Mouse (Mus musculus): Measurements from ENCODE around the gene Gbgt1. TPM values are rescaled to one million over a fixed set of nuclear protein-coding genes. Genes with fewer than 3 reads are reported as not detected.
A peak's percentile ranks its signal among the peaks of the same experiment; 100 is the strongest.

The Gbgt1 gene
- polyA plus RNA-seq (2014; fragmentation: Nextera tagmentation; extraction: Ambion mirVana): 0.10 and 0.25 TPM in 2 replicates

DNA sequence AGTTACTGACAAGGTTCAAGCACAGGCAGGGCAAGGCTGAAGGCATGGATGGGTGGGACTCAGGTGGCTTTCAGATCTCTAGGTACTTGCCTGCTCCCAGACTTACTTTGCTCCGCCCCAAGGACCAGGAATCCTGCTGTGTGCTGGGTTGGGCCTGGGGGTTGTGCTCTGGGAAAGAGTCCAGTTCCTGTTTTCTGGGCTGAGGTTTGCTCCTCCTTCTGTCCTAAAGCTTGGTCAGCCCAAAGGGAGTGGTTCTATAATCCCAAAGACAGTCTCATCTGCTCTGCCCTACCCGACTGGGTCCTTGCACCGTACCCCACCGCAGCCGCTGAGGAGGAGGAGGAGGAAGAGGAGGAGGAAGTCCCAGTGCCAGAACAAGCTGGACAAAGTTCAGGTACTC is at the start of gene Gbgt1:
TSS of gene Gbgt1 (plus strand) at position 221 of the 400 bp plus-strand sequence.
- Histone ChIP-seq H3K4me2 (no peak within 1 kb of the TSS), H3K4me1 (ENCODE audit: control insufficient read depth, insufficient read depth, low read length) (no peaks in the 10 kb centered on the region), H3K27ac (ENCODE audit: low read depth, low read length) (no peak within 1 kb of the TSS), H3K9me3 (ENCODE audit: control insufficient read depth, low read length) (no peaks in the 10 kb centered on the region), H3K9ac (ENCODE audit: low read length) (no peak within 1 kb of the TSS), H3K27me3 (ENCODE audit: control insufficient read depth, insufficient read depth, low read length) (no peaks in the 10 kb centered on the region), H3K36me3 (ENCODE audit: control insufficient read depth, insufficient read depth, low read length) (no peaks in the 10 kb centered on the region), H3K4me3 (ENCODE audit: low read depth, low read length) (no peak within 1 kb of the TSS)
- DNase-seq (ENCODE audit: low spot score, missing footprints) (no peak), ATAC-seq (ENCODE audit: low FRiP score) (no peak)
- 83% methylated on average over 5 of the region's 5 CpGs for WGBS

DNA sequence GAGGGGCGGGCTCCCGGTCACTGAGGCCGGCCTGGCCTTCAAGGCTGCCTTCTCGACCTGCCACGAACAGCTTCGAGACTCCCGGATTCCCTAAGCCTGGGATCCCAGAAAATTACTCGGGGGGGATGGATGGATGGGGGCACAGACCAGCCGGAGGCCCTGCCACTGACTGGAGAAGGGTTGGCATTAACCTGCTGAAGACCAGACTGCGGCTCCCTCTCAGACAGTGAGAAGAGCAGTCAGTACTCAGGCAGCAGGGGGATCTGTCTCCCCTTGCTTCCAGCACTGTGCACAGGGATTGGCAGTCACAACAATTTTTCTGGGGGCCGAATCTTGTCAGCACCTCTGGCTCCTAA is 49.4 kb upstream of the Gbgt1 start:
- no peak overlapping the region for H3K27ac ChIP-seq (ENCODE audit: low read depth, low read length)
- ATAC-seq (ENCODE audit: low FRiP score): peak; percentile 36; the same call in 1 of the 2 replicates
- WGBS: 11% methylated on average over 11 of the region's 11 CpGs

DNA sequence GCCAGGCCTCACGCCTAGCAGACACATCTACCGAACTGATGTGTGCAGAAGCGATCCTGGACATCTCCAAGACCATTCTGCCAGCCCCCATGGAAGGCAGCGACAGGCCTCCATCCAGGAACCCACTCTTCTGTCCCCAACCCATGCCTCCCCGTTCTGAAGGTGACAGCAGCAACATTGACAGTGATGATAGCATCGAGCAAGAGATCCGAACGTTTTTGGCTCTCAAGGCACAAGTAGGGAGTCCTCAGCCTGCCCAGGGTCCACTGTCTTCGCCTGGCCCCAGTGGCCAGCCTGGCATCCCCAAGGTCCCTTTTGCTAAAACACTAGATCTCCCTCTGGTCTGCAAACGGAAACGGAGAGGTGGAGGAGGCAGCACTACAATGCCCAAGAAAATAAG is 45.0 kb upstream of the Gbgt1 start:
- WGBS: 88% methylated on average over 11 of the region's 11 CpGs

More for the DNA sequence above, 49.4 kb upstream of the Gbgt1 start:
- Histone ChIP-seq H3K36me3 (ENCODE audit: control insufficient read depth, insufficient read depth, low read length) (no peaks in the 10 kb centered on the region), H3K4me2 (peak overlapping the region; percentile 91), H3K27me3 (ENCODE audit: control insufficient read depth, insufficient read depth, low read length) (no peaks in the 10 kb centered on the region), H3K9me3 (ENCODE audit: control insufficient read depth, low read length) (no peaks in the 10 kb centered on the region), H3K4me1 (ENCODE audit: control insufficient read depth, insufficient read depth, low read length) (peaks cover 7% of the 10 kb centered on the region), H3K4me3 (ENCODE audit: low read depth, low read length) (peak overlapping the region; percentile 79), H3K9ac (ENCODE audit: low read length) (peak overlapping the region; percentile 83)
- peak; percentile 89 for DNase-seq (ENCODE audit: low spot score, missing footprints)

DNA sequence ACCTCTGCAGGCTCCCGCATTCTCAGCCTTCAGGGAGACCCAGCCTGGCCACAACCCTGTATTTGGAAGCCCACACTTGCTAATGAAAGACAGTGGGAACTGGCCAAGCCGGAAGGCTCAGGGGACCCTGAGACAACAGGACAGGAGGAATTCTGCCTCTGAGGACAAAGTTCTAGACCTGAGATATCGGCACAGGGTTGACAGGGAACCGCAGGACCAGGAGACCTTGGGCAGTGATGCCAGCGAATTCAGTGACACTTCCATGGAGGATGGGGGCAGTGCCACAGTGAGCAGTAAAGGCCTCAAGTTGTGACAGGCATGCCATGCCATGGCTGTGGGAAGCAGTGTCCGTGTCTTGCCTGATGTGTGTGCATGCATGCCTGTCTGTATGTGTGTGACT is 43.2 kb upstream of the Gbgt1 start:
- Histone ChIP-seq H3K27ac (ENCODE audit: low read depth, low read length) (no peak overlapping the region), H3K9me3 (ENCODE audit: control insufficient read depth, low read length) (no peaks in the 10 kb centered on the region), H3K9ac (ENCODE audit: low read length) (no peak overlapping the region), H3K4me1 (ENCODE audit: control insufficient read depth, insufficient read depth, low read length) (no peaks in the 10 kb centered on the region), H3K4me2 (no peak overlapping the region), H3K4me3 (ENCODE audit: low read depth, low read length) (no peak overlapping the region), H3K27me3 (ENCODE audit: control insufficient read depth, insufficient read depth, low read length) (no peaks in the 10 kb centered on the region), H3K36me3 (ENCODE audit: control insufficient read depth, insufficient read depth, low read length) (no peaks in the 10 kb centered on the region)
- ATAC-seq (ENCODE audit: low FRiP score) (no peak), DNase-seq (ENCODE audit: low spot score, missing footprints) (no peak)
- WGBS: 86% methylated on average over 6 of the region's 6 CpGs

More for the DNA sequence above, 45.0 kb upstream of the Gbgt1 start:
- no peak overlapping the region for H3K9ac ChIP-seq (ENCODE audit: low read length)
- no peak overlapping the region for H3K4me3 ChIP-seq (ENCODE audit: low read depth, low read length)
- H3K27ac ChIP-seq (ENCODE audit: low read depth, low read length): no peak overlapping the region
- H3K9me3 ChIP-seq (ENCODE audit: control insufficient read depth, low read length): no peaks in the 10 kb centered on the region
- H3K4me1 ChIP-seq (ENCODE audit: control insufficient read depth, insufficient read depth, low read length): 0 out of 2 replicates have a peak, but pooled peaks cover 4% of the 10 kb centered on the region
- H3K27me3 ChIP-seq (ENCODE audit: control insufficient read depth, insufficient read depth, low read length): no peaks in the 10 kb centered on the region
- no peak for DNase-seq (ENCODE audit: low spot score, missing footprints)
- no peaks in the 10 kb centered on the region for H3K36me3 ChIP-seq (ENCODE audit: control insufficient read depth, insufficient read depth, low read length)
- no peak overlapping the region for H3K4me2 ChIP-seq
- no peak for ATAC-seq (ENCODE audit: low FRiP score)

DNA sequence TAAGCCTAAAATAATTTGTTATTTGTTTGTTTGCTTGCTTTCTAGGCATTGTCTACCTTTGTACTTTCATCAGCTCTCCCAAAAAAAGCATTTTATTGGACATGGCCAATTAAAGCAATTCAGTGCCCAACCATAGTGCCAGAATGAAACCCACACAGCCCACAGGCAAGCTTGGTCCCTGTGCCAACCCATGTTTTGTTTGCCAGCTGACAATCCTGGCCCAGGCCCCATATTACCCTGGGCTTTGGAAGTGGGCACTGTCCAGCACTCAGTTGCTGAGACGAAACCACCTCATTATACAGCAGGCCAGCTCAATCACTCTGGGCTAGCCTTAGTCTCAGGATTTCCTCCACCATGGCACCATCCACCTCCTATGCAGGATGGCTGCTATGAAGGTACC is 40.1 kb upstream of the Gbgt1 start:
- ATAC-seq (ENCODE audit: low FRiP score): no peak
- Histone ChIP-seq H3K4me1 (ENCODE audit: control insufficient read depth, insufficient read depth, low read length) (no peaks in the 10 kb centered on the region), H3K4me2 (no peak overlapping the region), H3K9me3 (ENCODE audit: control insufficient read depth, low read length) (no peaks in the 10 kb centered on the region), H3K9ac (ENCODE audit: low read length) (no peak overlapping the region), H3K27me3 (ENCODE audit: control insufficient read depth, insufficient read depth, low read length) (no peaks in the 10 kb centered on the region), H3K27ac (ENCODE audit: low read depth, low read length) (no peak overlapping the region), H3K4me3 (ENCODE audit: low read depth, low read length) (no peak overlapping the region), H3K36me3 (ENCODE audit: control insufficient read depth, insufficient read depth, low read length) (no peaks in the 10 kb centered on the region)
- DNase-seq (ENCODE audit: low spot score, missing footprints): no peak
- 66% methylated on average over 1 of the region's 1 CpGs for WGBS

DNA sequence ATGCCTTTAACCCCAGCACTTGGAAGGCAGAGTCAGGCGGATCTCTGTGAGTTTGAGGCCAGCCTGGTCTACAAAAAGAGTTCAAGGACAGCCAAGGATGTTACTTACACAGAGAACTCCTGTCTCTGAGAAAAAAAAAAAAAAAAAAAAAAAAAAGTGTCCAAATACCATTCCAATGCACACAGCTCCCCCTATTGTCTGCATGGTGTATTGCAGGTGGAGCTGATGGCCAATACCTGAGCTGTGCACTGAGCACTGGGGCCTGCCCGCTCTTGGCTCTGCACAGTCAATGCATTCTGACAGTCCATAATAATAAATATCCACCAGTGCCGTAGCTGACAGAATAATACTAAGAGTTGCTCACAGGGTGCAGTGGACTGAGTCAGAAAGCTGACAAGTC is 32.8 kb upstream of the Gbgt1 start:
- Histone ChIP-seq H3K36me3 (ENCODE audit: control insufficient read depth, insufficient read depth, low read length) (no peaks in the 10 kb centered on the region), H3K9ac (ENCODE audit: low read length) (no peak overlapping the region), H3K4me2 (no peak overlapping the region), H3K4me1 (ENCODE audit: control insufficient read depth, insufficient read depth, low read length) (peaks cover 5% of the 10 kb centered on the region), H3K27me3 (ENCODE audit: control insufficient read depth, insufficient read depth, low read length) (peaks cover 5% of the 10 kb centered on the region; the same call in 1 of the 2 replicates), H3K9me3 (ENCODE audit: control insufficient read depth, low read length) (no peaks in the 10 kb centered on the region), H3K27ac (ENCODE audit: low read depth, low read length) (no peak overlapping the region), H3K4me3 (ENCODE audit: low read depth, low read length) (no peak overlapping the region)
- WGBS: 46% methylated on average over 3 of the region's 3 CpGs
- peak; percentile 91 for DNase-seq (ENCODE audit: low spot score, missing footprints)
- no peak for ATAC-seq (ENCODE audit: low FRiP score)

DNA sequence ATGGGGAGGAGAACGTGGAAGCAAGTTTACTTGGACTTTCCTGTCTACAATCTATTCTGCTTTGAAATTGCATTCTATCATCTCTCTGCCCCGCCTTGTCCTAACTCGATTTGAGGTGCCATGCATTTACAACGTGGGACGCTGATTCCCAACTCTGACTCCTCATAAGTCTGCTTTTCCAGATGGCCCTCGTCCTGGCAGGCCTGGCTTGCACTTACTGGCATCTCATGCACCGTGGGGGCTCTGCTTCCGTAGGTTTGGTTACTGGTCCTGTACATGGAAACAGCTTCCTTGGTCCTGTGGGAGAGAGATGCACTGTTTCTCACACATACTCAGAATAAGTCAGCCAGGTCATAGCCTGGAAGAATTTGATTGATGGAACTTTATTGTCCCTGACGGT is 31.8 kb upstream of the Gbgt1 start:
- Histone ChIP-seq H3K4me1 (ENCODE audit: control insufficient read depth, insufficient read depth, low read length) (peaks cover 6% of the 10 kb centered on the region), H3K27ac (ENCODE audit: low read depth, low read length) (no peak overlapping the region), H3K4me2 (no peak overlapping the region), H3K9me3 (ENCODE audit: control insufficient read depth, low read length) (no peaks in the 10 kb centered on the region), H3K27me3 (ENCODE audit: control insufficient read depth, insufficient read depth, low read length) (peaks cover 5% of the 10 kb centered on the region; the same call in 1 of the 2 replicates), H3K9ac (ENCODE audit: low read length) (no peak overlapping the region), H3K36me3 (ENCODE audit: control insufficient read depth, insufficient read depth, low read length) (peaks cover 9% of the 10 kb centered on the region), H3K4me3 (ENCODE audit: low read depth, low read length) (no peak overlapping the region)
- DNase-seq (ENCODE audit: low spot score, missing footprints) (no peak), ATAC-seq (ENCODE audit: low FRiP score) (no peak)
- WGBS: 87% methylated on average over 9 of the region's 9 CpGs

DNA sequence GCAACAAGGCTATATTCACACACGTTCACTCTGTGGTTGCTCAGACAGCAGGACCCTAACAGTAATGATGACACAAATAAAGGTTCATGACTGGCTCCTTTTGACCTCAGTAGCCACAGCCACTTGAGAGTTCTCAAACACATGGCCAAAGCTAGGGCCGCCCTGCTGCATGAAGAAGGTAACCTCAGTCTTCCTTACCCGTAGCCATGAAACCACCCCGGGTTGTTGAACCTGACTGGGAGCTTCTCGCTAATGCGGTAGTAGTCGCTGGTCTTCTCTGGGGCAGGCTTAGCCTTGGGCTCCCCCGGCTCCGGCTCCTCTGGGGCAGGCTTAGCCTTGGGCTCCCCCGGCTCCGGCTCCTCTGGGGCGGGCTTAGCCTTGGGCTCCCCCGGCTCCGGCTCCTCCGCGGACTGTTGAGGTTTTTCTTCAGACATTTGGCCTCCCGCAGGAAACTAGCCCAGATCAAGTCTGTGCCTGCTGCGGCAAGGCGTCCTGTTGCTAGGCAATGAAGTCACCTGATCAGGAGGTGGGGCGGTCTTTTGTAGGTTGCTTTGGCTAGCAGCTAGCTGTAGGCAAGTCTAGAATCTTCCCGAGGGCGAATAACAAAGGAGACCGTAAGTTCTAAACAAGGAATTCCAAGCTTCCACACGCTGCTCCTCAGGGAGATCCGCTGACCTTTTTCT is 30.7 kb upstream of the Gbgt1 start, which contains the start of gene 1700007K13Rik:
TSS of gene 1700007K13Rik (minus strand) at position 497 of the 683 bp plus-strand sequence.
- Histone ChIP-seq H3K4me3 (ENCODE audit: low read depth, low read length) (peak within 1 kb of the TSS; percentile 13; the same call in 1 of the 2 replicates), H3K9ac (ENCODE audit: low read length) (0 out of 2 replicates have a peak within 1 kb of the TSS, but pooled peaks have one; percentile 10), H3K9me3 (ENCODE audit: control insufficient read depth, low read length) (no peaks in the 10 kb centered on the region), H3K4me2 (peak within 1 kb of the TSS; percentile 35; the same call in 1 of the 2 replicates), H3K27ac (ENCODE audit: low read depth, low read length) (no peak within 1 kb of the TSS), H3K36me3 (ENCODE audit: control insufficient read depth, insufficient read depth, low read length) (peaks cover 20% of the 10 kb centered on the region), H3K27me3 (ENCODE audit: control insufficient read depth, insufficient read depth, low read length) (peaks cover 5% of the 10 kb centered on the region; the same call in 1 of the 2 replicates), H3K4me1 (ENCODE audit: control insufficient read depth, insufficient read depth, low read length) (peaks cover 6% of the 10 kb centered on the region)
- 4% methylated on average over 25 of the region's 25 CpGs for WGBS
- peak; percentile 93 for DNase-seq (ENCODE audit: low spot score, missing footprints)
- ATAC-seq (ENCODE audit: low FRiP score): peak; percentile 64

DNA sequence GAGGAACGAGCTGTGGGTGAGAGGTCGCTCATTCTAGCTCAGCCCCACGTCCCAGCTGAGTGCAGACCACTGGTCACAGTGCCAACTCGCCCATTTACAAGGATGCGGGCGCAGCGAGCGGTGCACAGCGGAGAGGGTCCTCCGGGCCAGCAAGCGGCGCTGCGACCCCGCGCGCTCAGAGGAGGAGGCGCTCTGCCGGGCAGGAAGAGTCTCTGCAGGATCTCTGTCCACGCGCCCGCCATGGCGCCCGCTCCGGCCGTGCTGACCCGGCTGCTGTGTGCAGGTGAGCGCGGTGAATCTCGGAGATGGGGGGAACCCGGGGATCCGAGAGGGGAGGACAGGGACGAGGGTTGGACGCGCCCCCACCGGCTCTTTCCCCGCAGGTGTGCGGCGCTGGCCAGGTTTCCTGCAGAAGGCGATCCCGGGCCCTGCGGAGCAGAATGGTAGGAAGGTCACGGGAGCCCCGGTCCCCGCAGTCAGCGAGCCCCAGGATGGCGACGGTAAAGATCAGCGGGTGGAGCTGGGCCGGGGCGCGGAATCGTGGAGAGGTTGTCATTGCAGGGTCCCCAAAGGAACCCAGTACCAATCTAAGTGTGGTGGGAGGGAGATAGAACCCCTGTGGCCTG is 28.7 kb upstream of the Gbgt1 start, which contains the start of gene Mrps2:
TSS of gene Mrps2 (plus strand) at position 207 of the 626 bp plus-strand sequence.
- H3K4me1 ChIP-seq (ENCODE audit: control insufficient read depth, insufficient read depth, low read length): peaks cover 6% of the 10 kb centered on the region
- no peak within 1 kb of the TSS for H3K27ac ChIP-seq (ENCODE audit: low read depth, low read length)
- under 1% methylated on average over 46 of the region's 52 CpGs for WGBS
- DNase-seq (ENCODE audit: low spot score, missing footprints) (peak; percentile 100), ATAC-seq (ENCODE audit: low FRiP score) (peak; percentile 92)
- H3K4me3 ChIP-seq (ENCODE audit: low read depth, low read length): peak within 1 kb of the TSS; percentile 95
- H3K36me3 ChIP-seq (ENCODE audit: control insufficient read depth, insufficient read depth, low read length): peaks cover 28% of the 10 kb centered on the region
- peaks cover 5% of the 10 kb centered on the region; the same call in 1 of the 2 replicates for H3K27me3 ChIP-seq (ENCODE audit: control insufficient read depth, insufficient read depth, low read length)
- peak within 1 kb of the TSS; percentile 98 for H3K9ac ChIP-seq (ENCODE audit: low read length)
- H3K4me2 ChIP-seq: peak within 1 kb of the TSS; percentile 87
- H3K9me3 ChIP-seq (ENCODE audit: control insufficient read depth, low read length): peaks cover 1% of the 10 kb centered on the region; the same call in 1 of the 2 replicates
